Mouse (Mus musculus) gastrocnemius, adult 8-10 months (tissue): Measurements from ENCODE around the gene Col6a6. TPM values are rescaled to one million over a fixed set of nuclear protein-coding genes. Genes with fewer than 3 reads are reported as not detected.
A peak's percentile ranks its signal among the peaks of the same experiment; 100 is the strongest.
"Not testable (repeated sequence)": the region's sequence is repeated elsewhere in the genome, so short reads cannot be mapped to it uniquely, and the experiment has no call there.

ENCODE experiments used
- DNase-seq, 2 experiments: peaks; one replicate each; pipeline ENCODE4 v3.0.0; 2022; ENCODE audit warnings: low spot score in 2 of 2
- total RNA-seq, 4 experiments: library from RNA; stranded (reverse); gene quantifications; 2 replicates each; pipeline ENCODE4 v1.2.4; 2022

The Col6a6 gene
- total RNA-seq, 4 experiments from 2014 or later = 0.46 to 2.1 (median 1.2) TPM

- DNase-seq = no peak
These were observed 155.9 kb downstream of the Col6a6 start for GRCm38 (mm10) chr9:105672032-105672431.

DNA sequence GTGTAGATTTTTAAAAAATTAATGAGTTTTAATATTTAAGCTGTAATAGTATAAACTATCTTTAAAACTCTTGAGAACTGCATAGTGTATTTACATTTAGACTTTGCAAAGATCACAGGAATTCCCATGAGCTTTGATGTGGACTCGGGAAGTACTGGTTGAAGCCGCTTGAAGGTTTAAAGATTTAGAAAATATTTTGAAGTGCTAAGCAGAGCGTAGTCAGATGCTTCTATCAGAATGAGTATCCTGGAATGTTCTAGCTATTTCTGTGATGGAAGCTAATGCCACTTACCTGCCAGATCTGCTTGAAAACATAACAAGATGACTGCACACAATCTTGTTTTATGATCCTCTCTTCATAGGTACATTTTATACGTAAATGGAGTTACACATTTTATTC, 157.0 kb downstream of the Col6a6 start:
- no peak for DNase-seq

GRCm38 (mm10) chr9:105665269-105665668, 162.7 kb downstream of the Col6a6 start:
- DNase-seq = no peak

- DNase-seq = no peak
These were observed 168.1 kb downstream of the Col6a6 start for GRCm38 (mm10) chr9:105659877-105660276.

GRCm38 (mm10) chr9:105658216-105658615, 169.7 kb downstream of the Col6a6 start:
- no peak for DNase-seq

GRCm38 (mm10) chr9:105656189-105656588, 171.8 kb downstream of the Col6a6 start:
- no peak for DNase-seq

GRCm38 (mm10) chr9:105642460-105643371, 185.2 kb downstream of the Col6a6 start, which contains the start of gene Pik3r4:
TSS of gene Pik3r4 (plus strand) at chr9:105642978.
- DNase-seq = peak; percentile 65 to 71

DNA sequence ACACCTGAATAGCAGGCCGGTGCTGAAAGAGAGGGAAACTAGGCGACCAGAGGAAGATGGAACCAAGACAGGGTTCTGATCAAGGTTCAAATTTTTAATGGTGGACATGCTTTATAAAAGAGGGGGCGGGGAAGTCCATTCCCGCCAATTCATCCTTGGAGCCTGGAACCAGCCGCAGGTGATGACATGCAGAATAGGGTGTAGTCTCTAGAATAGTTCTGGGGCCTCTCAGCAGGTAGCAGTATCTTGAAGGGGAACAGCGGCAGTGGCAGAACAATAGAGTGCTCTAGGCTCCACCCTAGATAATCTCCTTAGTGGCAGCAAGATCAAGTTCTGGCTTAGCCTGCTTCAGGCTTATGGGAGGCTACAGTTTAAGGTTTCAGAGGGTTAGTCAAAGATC, 186.6 kb downstream of the Col6a6 start:
- not testable (repeated sequence) for DNase-seq

Other genes with a start within 250 kb of the Col6a6 start
- gene Pik3r4, start 185.2 kb downstream of the Col6a6 start, total RNA-seq = 10 to 100 TPM; 10.2 to 12.6 (median 11.1) TPM
- gene Col6a5, start 132.5 kb upstream of the Col6a6 start, total RNA-seq = under 1 TPM in 3 of 4 experiments, not detected in 1; 0.09 to 0.13 (median 0.10) TPM